ENCODE assay signal across 8 mouse cellular contexts in genomic region chr1:180194781-180195471, GRCm38 (mm10). TPM values are rescaled to one million over a fixed set of nuclear protein-coding genes. Genes with fewer than 3 reads are reported as not detected.
DNase-seq lines count a peak whose midpoint lies in the region; ATAC-seq lines count a peak whose summit lies in the region.

No protein-coding gene starts in this region.

- H3K9ac ChIP-seq in hindbrain, embryonic 13.5 days = peak overlapping the region; percentile 66
- H3K9ac ChIP-seq in limb, embryonic 13.5 days = peak overlapping the region; percentile 63
- no peak overlapping the region for H3K9ac ChIP-seq in midbrain, embryonic 11.5 days (ENCODE audit: low read length)
- H3K9ac ChIP-seq in stomach, embryonic 14.5 days (replicated peaks; ENCODE audit: low read depth, low read length) = peak overlapping the region; percentile 25; the same call in 1 of the 2 replicates

- WGBS in hindbrain, embryonic 13.5 days = 32% methylated on average over 9 of the region's 9 CpGs
- WGBS in limb, embryonic 13.5 days = 31% methylated on average over 9 of the region's 9 CpGs
- 28% methylated on average over 9 of the region's 9 CpGs for WGBS in midbrain, embryonic 11.5 days
- WGBS in stomach, embryonic 14.5 days = 22% methylated on average over 9 of the region's 9 CpGs

- H3K4me3 ChIP-seq in hindbrain, embryonic 13.5 days = peak overlapping the region; percentile 60
- peak overlapping the region; percentile 72 for H3K4me3 ChIP-seq in limb, embryonic 13.5 days
- H3K4me3 ChIP-seq in midbrain, embryonic 11.5 days (ENCODE audit: low read depth, low read length) = peak overlapping the region; percentile 58
- peak overlapping the region; percentile 64 for H3K4me3 ChIP-seq in stomach, embryonic 14.5 days (ENCODE audit: low read depth, low read length)

- H3K9me3 ChIP-seq in hindbrain, embryonic 13.5 days = no peaks in the 10 kb centered on the region
- H3K9me3 ChIP-seq in limb, embryonic 13.5 days = no peaks in the 10 kb centered on the region
- H3K9me3 ChIP-seq in midbrain, embryonic 11.5 days (ENCODE audit: control insufficient read depth, low read length) = no peaks in the 10 kb centered on the region
- no peaks in the 10 kb centered on the region for H3K9me3 ChIP-seq in stomach, embryonic 14.5 days (ENCODE audit: control insufficient read depth, low read depth, low read length)

- 0 out of 2 replicates have a peak, but pooled peaks have one; percentile 21 for ATAC-seq in hindbrain, embryonic 13.5 days (ENCODE audit: low FRiP score)
- peak; percentile 21; the same call in 1 of the 2 replicates for ATAC-seq in limb, embryonic 13.5 days (ENCODE audit: low FRiP score, low read depth)
- peak; percentile 45 for ATAC-seq in midbrain, embryonic 11.5 days (ENCODE audit: low FRiP score)
- ATAC-seq in stomach, embryonic 14.5 days (ENCODE audit: insufficient number of reproducible peaks, insufficient read depth, low FRiP score, low read depth) = peak; percentile 47; the same call in 1 of the 2 replicates

- no peaks in the 10 kb centered on the region for H3K36me3 ChIP-seq in hindbrain, embryonic 13.5 days
- H3K36me3 ChIP-seq in limb, embryonic 13.5 days = no peaks in the 10 kb centered on the region
- H3K36me3 ChIP-seq in midbrain, embryonic 11.5 days (ENCODE audit: control insufficient read depth, insufficient read depth, low read length) = no peaks in the 10 kb centered on the region
- no peaks in the 10 kb centered on the region for H3K36me3 ChIP-seq in stomach, embryonic 14.5 days (ENCODE audit: control insufficient read depth, insufficient read depth, low read length)

- H3K4me1 ChIP-seq in hindbrain, embryonic 13.5 days (replicated peaks) = peaks cover 14% of the 10 kb centered on the region
- H3K4me1 ChIP-seq in limb, embryonic 13.5 days = peaks cover 13% of the 10 kb centered on the region
- H3K4me1 ChIP-seq in midbrain, embryonic 11.5 days (ENCODE audit: control insufficient read depth, insufficient read depth, low read length) = peaks cover 4% of the 10 kb centered on the region; the same call in 1 of the 2 replicates
- 0 out of 2 replicates have a peak, but pooled peaks cover 2% of the 10 kb centered on the region for H3K4me1 ChIP-seq in stomach, embryonic 14.5 days (ENCODE audit: control insufficient read depth, insufficient read depth, low read length)

- no peak overlapping the region for H3K27ac ChIP-seq in hindbrain, embryonic 13.5 days
- H3K27ac ChIP-seq in limb, embryonic 13.5 days = no peak overlapping the region
- H3K27ac ChIP-seq in midbrain, embryonic 11.5 days (ENCODE audit: low read depth, low read length) = no peak overlapping the region
- no peak overlapping the region for H3K27ac ChIP-seq in stomach, embryonic 14.5 days (ENCODE audit: low read length)

- peaks cover 18% of the 10 kb centered on the region for H3K27me3 ChIP-seq in hindbrain, embryonic 13.5 days
- peaks cover 14% of the 10 kb centered on the region; the same call in 1 of the 2 replicates for H3K27me3 ChIP-seq in limb, embryonic 13.5 days
- no peaks in the 10 kb centered on the region for H3K27me3 ChIP-seq in midbrain, embryonic 11.5 days (ENCODE audit: control insufficient read depth, insufficient read depth, low read length)
- H3K27me3 ChIP-seq in stomach, embryonic 14.5 days (ENCODE audit: control insufficient read depth, insufficient read depth, low read length) = no peaks in the 10 kb centered on the region

- DNase-seq in cerebellum, adult 18-20 months = peak; percentile 42 to 52
- no peak for DNase-seq in cerebellum, adult 11 months
- peak; percentile 25 for DNase-seq in c-Kit-positive CD71-positive TER-119-negative erythroid progenitor cells, embryonic 14.5 days (ENCODE audit: low read depth)
- peak; percentile 66 for DNase-seq in gastrocnemius, adult 18-20 months (ENCODE audit: low spot score)
- peak; percentile 81 for DNase-seq in midbrain, embryonic 11.5 days (ENCODE audit: low spot score, missing footprints)

- H3K4me2 ChIP-seq in hindbrain, embryonic 13.5 days = peak overlapping the region; percentile 87
- H3K4me2 ChIP-seq in limb, embryonic 13.5 days (replicated peaks) = peak overlapping the region; percentile 96
- H3K4me2 ChIP-seq in midbrain, embryonic 11.5 days = peak overlapping the region; percentile 96
- H3K4me2 ChIP-seq in stomach, embryonic 14.5 days (replicated peaks; ENCODE audit: low read depth, low read length) = peak overlapping the region; percentile 91

RNA-seq across cellular contexts. Expression of gene Coq8a, which starts 4.5 kb away (rescaled TPM):
- total RNA-seq in gastrocnemius, adult 18-20 months (2021) = 1,000 to 10,000 TPM; 1,142 to 1,473 TPM
- 2.4 and 2.9 TPM in 2 replicates for polyA plus RNA-seq in hindbrain, embryonic 13.5 days (2015; fragmentation: Nextera tagmentation; extraction: Ambion mirVana)
- polyA plus RNA-seq in limb, embryonic 13.5 days (2015; fragmentation: Nextera tagmentation; extraction: Ambion mirVana) = 5.7 and 7.8 TPM in 2 replicates
- polyA plus RNA-seq in midbrain, embryonic 11.5 days (2014; fragmentation: Nextera tagmentation; extraction: Ambion mirVana) = 0.93 and 1.8 TPM in 2 replicates
- polyA plus RNA-seq in stomach, embryonic 14.5 days (2014; fragmentation: Nextera tagmentation; extraction: Ambion mirVana) = 13.3 and 17.1 TPM in 2 replicates
